Comparison of ENCODE assay signal across 21 mouse cellular contexts in the genomic region with DNA sequence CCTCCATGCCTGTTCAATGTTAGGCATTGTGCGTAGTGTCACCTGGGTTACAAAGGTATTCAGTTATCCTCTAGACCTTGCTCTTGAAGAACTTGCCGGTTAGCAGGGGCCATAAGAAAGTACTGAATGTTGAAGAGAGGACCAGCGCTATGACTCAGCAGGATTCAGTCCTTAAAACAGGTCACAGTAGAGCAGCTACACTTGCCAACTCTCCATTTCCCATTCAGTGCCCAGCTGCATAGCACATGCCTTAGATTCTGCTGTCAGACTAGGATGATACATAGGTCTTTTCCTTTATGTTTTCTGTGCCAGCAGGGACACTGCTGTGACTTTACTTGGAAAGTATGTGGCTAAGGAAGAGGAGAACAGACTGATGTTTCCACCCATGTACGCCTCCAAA. TPM values are rescaled to one million over a fixed set of nuclear protein-coding genes. Genes with fewer than 3 reads are reported as not detected.
A peak's percentile ranks its signal among the peaks of the same experiment; 100 is the strongest.
DNase-seq lines count a peak whose midpoint lies in the region; ATAC-seq and TF ChIP-seq lines count a peak whose summit lies in the region.
"Had no signal": no experiment of that assay in that cellular context is flagged by ENCODE, and none has a peak within 500 bp of the region (broad histone marks: within the 10 kb centered on the region; RNA-seq: fewer than 3 reads in every experiment).

No protein-coding gene starts in this region.

- no peaks in the 10 kb centered on the region for H3K27me3 ChIP-seq in kidney, adult 2 months (replicated peaks; ENCODE audit: control insufficient read depth, insufficient read depth, low read length)
- H3K27me3 ChIP-seq in kidney, embryonic 16.5 days (ENCODE audit: insufficient read depth, low read length): no peaks in the 10 kb centered on the region
- no peaks in the 10 kb centered on the region for H3K27me3 ChIP-seq in megakaryocyte, embryonic 14.5 days (replicated peaks)
- H3K27me3 ChIP-seq: forebrain, embryonic 13.5 days; limb, embryonic 12.5 days; lung, embryonic 15.5 days; midbrain, embryonic 13.5 days had no signal

- no peak overlapping the region for H3K4me2 ChIP-seq in kidney, embryonic 16.5 days (replicated peaks; ENCODE audit: low read depth, low read length)
- H3K4me2 ChIP-seq: forebrain, embryonic 13.5 days; heart, embryonic 12.5 days; limb, embryonic 12.5 days; lung, embryonic 15.5 days; midbrain, embryonic 13.5 days had no signal

- no peak for TF ChIP-seq POLR2A in kidney, adult 2 months (IDR thresholded peaks at IDR 0.05; ENCODE audit: low read depth, low read length)
- no peak for TF ChIP-seq POLR2A in embryonic fibroblast, embryonic 13.5 days (IDR thresholded peaks at IDR 0.05; ENCODE audit: low read depth, low read length)

- H3K9ac ChIP-seq in kidney, embryonic 16.5 days (replicated peaks; ENCODE audit: low read length): no peak overlapping the region
- H3K9ac ChIP-seq in ES-E14 (ENCODE audit: insufficient read depth, low read depth, low read length, poor library complexity, severe bottlenecking): no peak overlapping the region
- H3K9ac ChIP-seq: forebrain, embryonic 13.5 days; heart, embryonic 12.5 days; limb, embryonic 12.5 days; liver, embryonic 14.5 days; lung, embryonic 15.5 days; midbrain, embryonic 13.5 days had no signal

- 71% methylated on average over 4 of the region's 4 CpGs for WGBS in kidney, adult 2 months
- 83% methylated on average over 4 of the region's 4 CpGs for WGBS in kidney, embryonic 16.5 days

- no peak overlapping the region for H3K4me3 ChIP-seq in kidney, adult 2 months (ENCODE audit: insufficient read depth, low read depth, low read length)
- no peak overlapping the region for H3K4me3 ChIP-seq in kidney, embryonic 16.5 days (ENCODE audit: low read length)
- H3K4me3 ChIP-seq in megakaryocyte, embryonic 14.5 days (replicated peaks): peak overlapping the region; percentile 8
- no peak overlapping the region for H3K4me3 ChIP-seq in ES-E14 (ENCODE audit: insufficient read depth in 1 of 2, low read depth in 1 of 2, low read length in 2 of 2, poor library complexity in 1 of 2, severe bottlenecking in 1 of 2)
- no peak overlapping the region for H3K4me3 ChIP-seq in embryonic fibroblast, embryonic 13.5 days (ENCODE audit: insufficient read depth, low read length)
- H3K4me3 ChIP-seq: erythroblast, embryonic 14.5 days; forebrain, embryonic 13.5 days; heart, embryonic 12.5 days; limb, embryonic 12.5 days; lung, embryonic 15.5 days; midbrain, embryonic 13.5 days had no signal

- H3K4me1 ChIP-seq in kidney, adult 2 months (ENCODE audit: control insufficient read depth, insufficient read depth, low read length): peaks cover 10% of the 10 kb centered on the region; the same call in 1 of the 2 replicates
- peaks cover 10% of the 10 kb centered on the region for H3K4me1 ChIP-seq in kidney, embryonic 16.5 days (ENCODE audit: insufficient read depth, low read length)
- H3K4me1 ChIP-seq in megakaryocyte, embryonic 14.5 days: peaks cover 66% of the 10 kb centered on the region
- peaks cover 7 to 11% of the 10 kb centered on the region in 2 experiments; a peak in 3 of 4 replicates for H3K4me1 ChIP-seq in ES-E14 (ENCODE audit: control insufficient read depth in 2 of 2, insufficient read depth in 2 of 2, low read length in 2 of 2, poor library complexity in 1 of 2)
- H3K4me1 ChIP-seq in embryonic fibroblast, embryonic 13.5 days (ENCODE audit: control insufficient read depth, insufficient read depth, low read length): peaks cover 17% of the 10 kb centered on the region

- H3K9me3 ChIP-seq in kidney, embryonic 16.5 days (ENCODE audit: low read length): no peaks in the 10 kb centered on the region
- H3K9me3 ChIP-seq in megakaryocyte, embryonic 14.5 days: no peaks in the 10 kb centered on the region
- H3K9me3 ChIP-seq in ES-E14 (ENCODE audit: control insufficient read depth, insufficient read depth, low read depth, low read length): no peaks in the 10 kb centered on the region
- H3K9me3 ChIP-seq: forebrain, embryonic 13.5 days; heart, embryonic 12.5 days; limb, embryonic 12.5 days; lung, embryonic 15.5 days; midbrain, embryonic 13.5 days had no signal

- in situ Hi-C loops in ES-E14 (cut with MboI; ENCODE audit: low sequenced_read_pairs in 2 of 2, unreplicated experiment in 2 of 2): no loop called here

- DNase-seq in kidney, adult 2 months: peak; percentile 43
- DNase-seq in ES-E14 (ENCODE audit: low read depth, low spot score): no peak
- DNase-seq in spleen, postnatal 36 days (ENCODE audit: low spot score in 2 of 2): no peak
- no peak for DNase-seq in frontal cortex, postnatal 14 days (ENCODE audit: low spot score in 2 of 2)
- DNase-seq: adrenal gland, postnatal 25 days; cerebellum, adult 8-10 months; gastrocnemius, postnatal 14 days; heart, adult 18-20 months; heart, postnatal 10 days had no signal

- no peak for ATAC-seq in kidney, embryonic 16.5 days (ENCODE audit: low FRiP score, low TSS enrichment)
- ATAC-seq in megakaryocyte, adult 5-6 weeks (ENCODE audit: poor library complexity, severe bottlenecking): no peak
- ATAC-seq: forebrain, embryonic 13.5 days; intestine, postnatal 0 days; midbrain, embryonic 13.5 days had no signal

- no peaks in the 10 kb centered on the region for H3K36me3 ChIP-seq in kidney, adult 2 months (ENCODE audit: control insufficient read depth, insufficient read depth, low read length)
- H3K36me3 ChIP-seq in kidney, embryonic 16.5 days (ENCODE audit: insufficient read depth, low read length): peaks cover 2% of the 10 kb centered on the region; the same call in 1 of the 2 replicates
- peaks cover 5% of the 10 kb centered on the region for H3K36me3 ChIP-seq in megakaryocyte, embryonic 14.5 days (replicated peaks; ENCODE audit: low read length)
- H3K36me3 ChIP-seq in ES-E14 (ENCODE audit: control insufficient read depth, insufficient read depth, low read length, poor library complexity, severe bottlenecking): peaks cover 3% of the 10 kb centered on the region
- H3K36me3 ChIP-seq: lung, embryonic 15.5 days had no signal

- TF ChIP-seq CTCF in kidney, adult 2 months (conservative IDR thresholded peaks at IDR 0.05; ENCODE audit: insufficient read depth, insufficient read length, low read depth, low read length): no peak
- no peak for TF ChIP-seq CTCF in embryonic fibroblast, embryonic 13.5 days (IDR thresholded peaks at IDR 0.05; ENCODE audit: borderline replicate concordance, insufficient read depth, low read length)

- no peak overlapping the region for H3K27ac ChIP-seq in kidney, adult 2 months (ENCODE audit: insufficient read depth, low read depth, low read length)
- no peak overlapping the region for H3K27ac ChIP-seq in kidney, embryonic 16.5 days (ENCODE audit: low read length)
- H3K27ac ChIP-seq in ES-E14 (ENCODE audit: insufficient read depth, low read depth, low read length, poor library complexity, severe bottlenecking): no peak overlapping the region
- H3K27ac ChIP-seq in embryonic fibroblast, embryonic 13.5 days (ENCODE audit: insufficient read depth, low read length): peak overlapping the region; percentile 81
- H3K27ac ChIP-seq: forebrain, embryonic 13.5 days; limb, embryonic 12.5 days; liver, embryonic 14.5 days; lung, embryonic 15.5 days; midbrain, embryonic 13.5 days had no signal

RNA-seq across cellular contexts. Expression of gene Cnbp, which starts 2.5 kb away (rescaled TPM):
- polyA plus RNA-seq in kidney, adult 2 months (2012; rRNA removed): 175 and 184 TPM in 2 replicates
- 1,037 and 1,064 TPM in 2 replicates for polyA plus RNA-seq in kidney, embryonic 16.5 days (2015; fragmentation: Nextera tagmentation; extraction: Ambion mirVana)
- 44.0 and 59.4 TPM in 2 replicates for polyA plus RNA-seq in megakaryocyte, embryonic 14.5 days (2012; ENCODE audit: insufficient read depth, low replicate concordance)
- 264 and 268 TPM in 2 replicates for total RNA-seq in megakaryocyte, adult 5-6 weeks (2015)
- total RNA-seq in megakaryocyte, adult 5-6 weeks (2017): 389 and 399 TPM in 2 replicates
- 400 and 562 TPM in 2 replicates for total RNA-seq in ES-E14 (2012; rRNA removed)
- 353 and 374 TPM in 2 replicates for polyA plus RNA-seq in embryonic fibroblast, embryonic 13.5 days (2011; ENCODE audit: insufficient read length, low read depth, missing spikeins)

RNA-seq across cellular contexts. Expression of gene Isy1, which starts 14.8 kb away (rescaled TPM):
- 14.1 and 18.4 TPM in 2 replicates for polyA plus RNA-seq in kidney, adult 2 months (2012; rRNA removed)
- 41.3 and 49.3 TPM in 2 replicates for polyA plus RNA-seq in kidney, embryonic 16.5 days (2015; fragmentation: Nextera tagmentation; extraction: Ambion mirVana)
- 5.6 and 34.7 TPM in 2 replicates for polyA plus RNA-seq in megakaryocyte, embryonic 14.5 days (2012; ENCODE audit: insufficient read depth, low replicate concordance)
- 10.2 and 16.7 TPM in 2 replicates for total RNA-seq in megakaryocyte, adult 5-6 weeks (2015)
- 94.0 and 120 TPM in 2 replicates for total RNA-seq in megakaryocyte, adult 5-6 weeks (2017)
- total RNA-seq in ES-E14 (2012; rRNA removed): 34.6 and 48.8 TPM in 2 replicates
- 48.9 and 52.5 TPM in 2 replicates for polyA plus RNA-seq in embryonic fibroblast, embryonic 13.5 days (2011; ENCODE audit: insufficient read length, low read depth, missing spikeins)

RNA-seq across cellular contexts. Expression of gene Gm45140, which starts 17.9 kb away (rescaled TPM):
- 0.53 and 0.77 TPM in 2 replicates for polyA plus RNA-seq in kidney, adult 2 months (2012; rRNA removed)
- 2.7 and 5.2 TPM in 2 replicates for polyA plus RNA-seq in kidney, embryonic 16.5 days (2015; fragmentation: Nextera tagmentation; extraction: Ambion mirVana)
- 13.2 TPM in 1 of 2 replicates, not detected in the other for polyA plus RNA-seq in megakaryocyte, embryonic 14.5 days (2012; ENCODE audit: insufficient read depth, low replicate concordance)
- total RNA-seq in megakaryocyte, adult 5-6 weeks (2015): 2.5 and 6.0 TPM in 2 replicates
- total RNA-seq in megakaryocyte, adult 5-6 weeks (2017): 25.6 and 28.7 TPM in 2 replicates
- 2.6 and 5.7 TPM in 2 replicates for total RNA-seq in ES-E14 (2012; rRNA removed)
- polyA plus RNA-seq in embryonic fibroblast, embryonic 13.5 days (2011; ENCODE audit: insufficient read length, low read depth, missing spikeins): 2.5 and 8.9 TPM in 2 replicates

RNA-seq across cellular contexts. Expression of gene Copg1, which starts 34.2 kb away (rescaled TPM):
- polyA plus RNA-seq in kidney, adult 2 months (2012; rRNA removed): 35.5 and 41.4 TPM in 2 replicates
- 190 TPM in 2 replicates for polyA plus RNA-seq in kidney, embryonic 16.5 days (2015; fragmentation: Nextera tagmentation; extraction: Ambion mirVana)
- 6.8 and 8.2 TPM in 2 replicates for polyA plus RNA-seq in megakaryocyte, embryonic 14.5 days (2012; ENCODE audit: insufficient read depth, low replicate concordance)
- 25.8 and 29.6 TPM in 2 replicates for total RNA-seq in megakaryocyte, adult 5-6 weeks (2015)
- 47.1 and 50.8 TPM in 2 replicates for total RNA-seq in megakaryocyte, adult 5-6 weeks (2017)
- total RNA-seq in ES-E14 (2012; rRNA removed): 103 and 107 TPM in 2 replicates
- polyA plus RNA-seq in embryonic fibroblast, embryonic 13.5 days (2011; ENCODE audit: insufficient read length, low read depth, missing spikeins): 230 TPM in 2 replicates

RNA-seq across cellular contexts. Expression of gene Rab43, which starts 41.5 kb away (rescaled TPM):
- 49.5 and 52.0 TPM in 2 replicates for polyA plus RNA-seq in kidney, adult 2 months (2012; rRNA removed)
- 10.9 and 14.7 TPM in 2 replicates for polyA plus RNA-seq in kidney, embryonic 16.5 days (2015; fragmentation: Nextera tagmentation; extraction: Ambion mirVana)
- 27.5 and 77.6 TPM in 2 replicates for polyA plus RNA-seq in megakaryocyte, embryonic 14.5 days (2012; ENCODE audit: insufficient read depth, low replicate concordance)
- total RNA-seq in megakaryocyte, adult 5-6 weeks (2015): 36.4 and 40.7 TPM in 2 replicates
- 12.7 and 13.3 TPM in 2 replicates for total RNA-seq in megakaryocyte, adult 5-6 weeks (2017)
- 1.6 and 2.0 TPM in 2 replicates for total RNA-seq in ES-E14 (2012; rRNA removed)
- 15.5 and 23.6 TPM in 2 replicates for polyA plus RNA-seq in embryonic fibroblast, embryonic 13.5 days (2011; ENCODE audit: insufficient read length, low read depth, missing spikeins)
